In genomic region chr5:23410040-23410717, GRCm38 (mm10) we compare ENCODE assay signal across 12 mouse cellular contexts. TPM values are rescaled to one million over a fixed set of nuclear protein-coding genes. Genes with fewer than 3 reads are reported as not detected.
DNase-seq lines count a peak whose midpoint lies in the region; ATAC-seq and TF ChIP-seq lines count a peak whose summit lies in the region.
"Had no signal": no experiment of that assay in that cellular context is flagged by ENCODE, and none has a peak within 500 bp of the region (broad histone marks: within the 10 kb centered on the region; RNA-seq: fewer than 3 reads in every experiment).

No protein-coding gene starts in this region.

- H3K4me3 ChIP-seq in layer of hippocampus, adult 2 months: no peak overlapping the region
- H3K4me3 ChIP-seq in bone marrow, adult 2 months (replicated peaks; ENCODE audit: control insufficient read depth, low read depth, low read length): no peak overlapping the region
- peak overlapping the region; percentile 35 for H3K4me3 ChIP-seq in megakaryocyte, embryonic 14.5 days (replicated peaks)
- H3K4me3 ChIP-seq: liver, embryonic 15.5 days had no signal

- H3K27ac ChIP-seq in layer of hippocampus, adult 2 months: peak overlapping the region; percentile 46; the same call in 1 of the 2 replicates
- H3K27ac ChIP-seq in bone marrow, adult 2 months (ENCODE audit: control insufficient read depth, insufficient read depth, low read depth, low read length, poor library complexity): peak overlapping the region; percentile 65
- H3K27ac ChIP-seq: liver, embryonic 15.5 days had no signal

- H3K9me3 ChIP-seq in megakaryocyte, embryonic 14.5 days: no peaks in the 10 kb centered on the region
- H3K9me3 ChIP-seq: G1E; liver, embryonic 15.5 days had no signal

- DNase-seq in layer of hippocampus, adult 2 months (ENCODE audit: low spot score in 2 of 2): no peak
- no peak for DNase-seq in layer of hippocampus, adult 9-10 months (ENCODE audit: low spot score)
- peak; percentile 56 to 64 for DNase-seq in heart, postnatal 36 days
- no peak for DNase-seq in urinary bladder, postnatal 36 days (ENCODE audit: low spot score in 2 of 2)
- DNase-seq in frontal cortex, adult 2 months (ENCODE audit: extremely low spot score in 1 of 2, low spot score in 1 of 2): no peak
- DNase-seq: cerebellum, adult 18-20 months; right cerebral cortex, postnatal 4 days had no signal

- H3K4me1 ChIP-seq in bone marrow, adult 2 months (ENCODE audit: control insufficient read depth, insufficient read depth, low read length): peaks cover 4% of the 10 kb centered on the region
- H3K4me1 ChIP-seq in megakaryocyte, embryonic 14.5 days: peaks cover 53% of the 10 kb centered on the region

- H3K36me3 ChIP-seq in megakaryocyte, embryonic 14.5 days (replicated peaks; ENCODE audit: low read length): peaks cover 82% of the 10 kb centered on the region

- TF ChIP-seq POLR2A in bone marrow, adult 2 months (IDR thresholded peaks at IDR 0.05; ENCODE audit: borderline replicate concordance, control insufficient read depth, low read depth, low read length): no peak

- no peaks in the 10 kb centered on the region for H3K27me3 ChIP-seq in megakaryocyte, embryonic 14.5 days (replicated peaks)
- H3K27me3 ChIP-seq: liver, embryonic 15.5 days had no signal

- intact Hi-C loops in heart, postnatal 36 days (cut with DNase I): loop anchor here (1.0 kb wide), 2 partner anchors 23 to 158 kb away; no protein-coding TSS in a partner anchor

- ATAC-seq in erythroid progenitor cell, adult 5-6 weeks (replicated peaks; ENCODE audit: low FRiP score, poor library complexity, severe bottlenecking): no peak

- WGBS in bone marrow, adult 2 months: 13% methylated on average over 9 of the region's 9 CpGs

- TF ChIP-seq CTCF in layer of hippocampus, adult 2 months (conservative IDR thresholded peaks at IDR 0.05): no peak
- no peak for TF ChIP-seq CTCF in bone marrow, adult 2 months (IDR thresholded peaks at IDR 0.05; ENCODE audit: control insufficient read depth, insufficient read depth, low read length)

RNA-seq across cellular contexts. Expression of gene Kmt2e, which starts 24.1 kb away (rescaled TPM):
- 10 to 100 TPM; 90.6 to 93.1 TPM for total RNA-seq in layer of hippocampus, adult 2 months (2021)
- 24.6 and 68.7 TPM in 2 replicates for polyA plus RNA-seq in bone marrow, adult 2 months (2011; ENCODE audit: insufficient read depth, insufficient read length, low replicate concordance, missing spikeins)
- total RNA-seq in heart, postnatal 36 days (2021): 10 to 100 TPM; 50.1 to 51.5 TPM
- polyA plus RNA-seq in megakaryocyte, embryonic 14.5 days (2012; ENCODE audit: insufficient read depth, low replicate concordance): 4.6 and 6.2 TPM in 2 replicates
- total RNA-seq in erythroid progenitor cell, adult 5-6 weeks (2015; ENCODE audit: low replicate concordance): 122 TPM in 2 replicates
- total RNA-seq in erythroid progenitor cell, adult 5-6 weeks (2017; ENCODE audit: low replicate concordance): 145 and 184 TPM in 2 replicates
- polyA plus RNA-seq in frontal cortex, adult 2 months (2012; rRNA removed): 49.7 and 51.7 TPM in 2 replicates

Comparison
In these comparisons a context has a peak if more than half of its experiments do, and no peak if none do; other contexts are left out.
1. DNase-seq: peak in heart, postnatal 36 days (2 of 2); none in layer of hippocampus, adult 2 months (0 of 2), layer of hippocampus, adult 9-10 months (single experiment), urinary bladder, postnatal 36 days (0 of 2) and frontal cortex, adult 2 months (0 of 2).